Mouse (Mus musculus): ENCODE results near the gene Timm17b. TPM values are rescaled to one million over a fixed set of nuclear protein-coding genes. Genes with fewer than 3 reads are reported as not detected.
A peak's percentile ranks its signal among the peaks of the same experiment; 100 is the strongest.
"Not testable (repeated sequence)": the region's sequence is repeated elsewhere in the genome, so short reads cannot be mapped to it uniquely, and the experiment has no call there.

Timm17b gene
- total RNA-seq, 1 experiment = 39.2 TPM

- H3K4me3 ChIP-seq (ENCODE audit: insufficient read depth in 1 of 2, low read depth in 1 of 2, low read length in 2 of 2, poor library complexity in 1 of 2, severe bottlenecking in 1 of 2) = no peak overlapping the region
- in situ Hi-C loops (cut with MboI; ENCODE audit: low sequenced_read_pairs in 2 of 2, unreplicated experiment in 2 of 2) = no loop called here
- peaks cover 0 to 2% of the 10 kb centered on the region in 2 experiments; a peak in 1 of 4 replicates for H3K4me1 ChIP-seq (ENCODE audit: control insufficient read depth in 2 of 2, insufficient read depth in 2 of 2, low read length in 2 of 2, poor library complexity in 1 of 2)
- H3K9me3 ChIP-seq (ENCODE audit: control insufficient read depth, insufficient read depth, low read depth, low read length) = no peaks in the 10 kb centered on the region
- no peak for DNase-seq (ENCODE audit: low read depth, low spot score)
- no peak overlapping the region for H3K27ac ChIP-seq (ENCODE audit: insufficient read depth, low read depth, low read length, poor library complexity, severe bottlenecking)
- no peaks in the 10 kb centered on the region for H3K36me3 ChIP-seq (ENCODE audit: control insufficient read depth, insufficient read depth, low read length, poor library complexity, severe bottlenecking)
- no peak overlapping the region for H3K9ac ChIP-seq (ENCODE audit: insufficient read depth, low read depth, low read length, poor library complexity, severe bottlenecking)
- TF ChIP-seq HCFC1 (IDR thresholded peaks at IDR 0.05; ENCODE audit: borderline replicate concordance, insufficient read depth, low read length) = no peak
- TF ChIP-seq ZNF384 (IDR thresholded peaks at IDR 0.05; ENCODE audit: low read depth, low read length) = no peak
- no peak for TF ChIP-seq ZC3H11A (IDR thresholded peaks at IDR 0.05; ENCODE audit: borderline replicate concordance, low read depth, low read length)
- TF ChIP-seq MAFK (IDR thresholded peaks at IDR 0.05; ENCODE audit: insufficient read depth, low read depth, low read length) = no peak
- TF ChIP-seq CHD2 (IDR thresholded peaks at IDR 0.05; ENCODE audit: low read depth, low read length) = no peak
These were observed 11.3 kb downstream of the Timm17b start for GRCm38 (mm10) chrX:7910473-7910872.

GRCm38 (mm10) chrX:7915669-7916068, 16.5 kb downstream of the Timm17b start:
- H3K9me3 ChIP-seq (ENCODE audit: control insufficient read depth, insufficient read depth, low read depth, low read length); H3K36me3 ChIP-seq (ENCODE audit: control insufficient read depth, insufficient read depth, low read length, poor library complexity, severe bottlenecking); H3K4me1 ChIP-seq (ENCODE audit: control insufficient read depth in 2 of 2, insufficient read depth in 2 of 2, low read length in 2 of 2, poor library complexity in 1 of 2); H3K4me3 ChIP-seq (ENCODE audit: insufficient read depth in 1 of 2, low read depth in 1 of 2, low read length in 2 of 2, poor library complexity in 1 of 2, severe bottlenecking in 1 of 2); H3K27ac ChIP-seq (ENCODE audit: insufficient read depth, low read depth, low read length, poor library complexity, severe bottlenecking); H3K9ac ChIP-seq (ENCODE audit: insufficient read depth, low read depth, low read length, poor library complexity, severe bottlenecking); DNase-seq (ENCODE audit: low read depth, low spot score); in situ Hi-C loops (cut with MboI; ENCODE audit: low sequenced_read_pairs in 2 of 2, unreplicated experiment in 2 of 2): not testable (repeated sequence)

GRCm38 (mm10) chrX:7917960-7918359, 18.8 kb downstream of the Timm17b start:
- H3K4me1 ChIP-seq (ENCODE audit: control insufficient read depth in 2 of 2, insufficient read depth in 2 of 2, low read length in 2 of 2, poor library complexity in 1 of 2); DNase-seq (ENCODE audit: low read depth, low spot score); H3K9ac ChIP-seq (ENCODE audit: insufficient read depth, low read depth, low read length, poor library complexity, severe bottlenecking); H3K9me3 ChIP-seq (ENCODE audit: control insufficient read depth, insufficient read depth, low read depth, low read length); in situ Hi-C loops (cut with MboI; ENCODE audit: low sequenced_read_pairs in 2 of 2, unreplicated experiment in 2 of 2); H3K36me3 ChIP-seq (ENCODE audit: control insufficient read depth, insufficient read depth, low read length, poor library complexity, severe bottlenecking); H3K27ac ChIP-seq (ENCODE audit: insufficient read depth, low read depth, low read length, poor library complexity, severe bottlenecking); H3K4me3 ChIP-seq (ENCODE audit: insufficient read depth in 1 of 2, low read depth in 1 of 2, low read length in 2 of 2, poor library complexity in 1 of 2, severe bottlenecking in 1 of 2): not testable (repeated sequence)

- Histone ChIP-seq H3K36me3 (ENCODE audit: control insufficient read depth, insufficient read depth, low read length, poor library complexity, severe bottlenecking) (peaks cover 8% of the 10 kb centered on the region), H3K4me1 (ENCODE audit: control insufficient read depth in 2 of 2, insufficient read depth in 2 of 2, low read length in 2 of 2, poor library complexity in 1 of 2) (peaks cover 7 to 8% of the 10 kb centered on the region in 2 experiments; a peak in 3 of 4 replicates), H3K27ac (ENCODE audit: insufficient read depth, low read depth, low read length, poor library complexity, severe bottlenecking) (no peak within 1 kb of the TSS; the same call in 1 of the 2 replicates), H3K9ac (ENCODE audit: insufficient read depth, low read depth, low read length, poor library complexity, severe bottlenecking) (peak within 1 kb of the TSS; percentile 52), H3K9me3 (ENCODE audit: control insufficient read depth, insufficient read depth, low read depth, low read length) (no peaks in the 10 kb centered on the region), H3K4me3 (ENCODE audit: insufficient read depth in 1 of 2, low read depth in 1 of 2, low read length in 2 of 2, poor library complexity in 1 of 2, severe bottlenecking in 1 of 2) (peak within 1 kb of the TSS in 1 of 2 experiments; percentile 65; a peak in 2 of 4 replicates)
- TF ChIP-seq MAFK (IDR thresholded peaks at IDR 0.05; ENCODE audit: insufficient read depth, low read depth, low read length) = no peak
- TF ChIP-seq HCFC1 (IDR thresholded peaks at IDR 0.05; ENCODE audit: borderline replicate concordance, insufficient read depth, low read length) = no peak
- no peak for TF ChIP-seq ZNF384 (IDR thresholded peaks at IDR 0.05; ENCODE audit: low read depth, low read length)
- TF ChIP-seq ZC3H11A (IDR thresholded peaks at IDR 0.05; ENCODE audit: borderline replicate concordance, low read depth, low read length) = no peak
- TF ChIP-seq CHD2 (IDR thresholded peaks at IDR 0.05; ENCODE audit: low read depth, low read length) = no peak
- no peak for DNase-seq (ENCODE audit: low read depth, low spot score)
- in situ Hi-C loops (cut with MboI; ENCODE audit: low sequenced_read_pairs in 2 of 2, unreplicated experiment in 2 of 2) = loop anchor here (5.0 to 10.0 kb wide), 2 partner anchors 93 to 95 kb away; partner anchors contain the start of gene Glod5 (in 1 of the 2)
These were observed 20.6 kb downstream of the Timm17b start, which contains the start of gene Pcsk1n for GRCm38 (mm10) chrX:7919601-7920383. Pcsk1n (plus strand) TSS chrX:7919822.

GRCm38 (mm10) chrX:7922032-7922431, 22.9 kb downstream of the Timm17b start:
- TF ChIP-seq MAFK (IDR thresholded peaks at IDR 0.05; ENCODE audit: insufficient read depth, low read depth, low read length) (no peak), ZC3H11A (IDR thresholded peaks at IDR 0.05; ENCODE audit: borderline replicate concordance, low read depth, low read length) (no peak), HCFC1 (IDR thresholded peaks at IDR 0.05; ENCODE audit: borderline replicate concordance, insufficient read depth, low read length) (no peak), CHD2 (IDR thresholded peaks at IDR 0.05; ENCODE audit: low read depth, low read length) (no peak), ZNF384 (IDR thresholded peaks at IDR 0.05; ENCODE audit: low read depth, low read length) (no peak)
- in situ Hi-C loops (cut with MboI; ENCODE audit: low sequenced_read_pairs in 2 of 2, unreplicated experiment in 2 of 2) = loop anchor here (5.0 to 10.0 kb wide), 2 partner anchors 90 to 93 kb away; partner anchors contain the start of gene Glod5 (in 1 of the 2)

More at GRCm38 (mm10) chrX:7922032-7922431, 22.9 kb downstream of the Timm17b start:
- peaks cover 7 to 12% of the 10 kb centered on the region in 2 experiments; a peak in 3 of 4 replicates for H3K4me1 ChIP-seq (ENCODE audit: control insufficient read depth in 2 of 2, insufficient read depth in 2 of 2, low read length in 2 of 2, poor library complexity in 1 of 2)
- peak overlapping the region; percentile 64 to 70 for H3K4me3 ChIP-seq (ENCODE audit: insufficient read depth in 1 of 2, low read depth in 1 of 2, low read length in 2 of 2, poor library complexity in 1 of 2, severe bottlenecking in 1 of 2)
- peak overlapping the region; percentile 79; the same call in 1 of the 2 replicates for H3K9ac ChIP-seq (ENCODE audit: insufficient read depth, low read depth, low read length, poor library complexity, severe bottlenecking)
- DNase-seq (ENCODE audit: low read depth, low spot score) = no peak
- peaks cover 10% of the 10 kb centered on the region for H3K36me3 ChIP-seq (ENCODE audit: control insufficient read depth, insufficient read depth, low read length, poor library complexity, severe bottlenecking)
- no peak overlapping the region for H3K27ac ChIP-seq (ENCODE audit: insufficient read depth, low read depth, low read length, poor library complexity, severe bottlenecking)
- no peaks in the 10 kb centered on the region for H3K9me3 ChIP-seq (ENCODE audit: control insufficient read depth, insufficient read depth, low read depth, low read length)
